Mouse (Mus musculus) layer of hippocampus, adult 9-10 months (tissue): ENCODE data around the gene Qtrt2.

Experiments used
- DNase-seq: peaks from one replicate; pipeline ENCODE4 v3.0.0; 2022; ENCODE audit warnings: low spot score

Qtrt2 gene

DNA sequence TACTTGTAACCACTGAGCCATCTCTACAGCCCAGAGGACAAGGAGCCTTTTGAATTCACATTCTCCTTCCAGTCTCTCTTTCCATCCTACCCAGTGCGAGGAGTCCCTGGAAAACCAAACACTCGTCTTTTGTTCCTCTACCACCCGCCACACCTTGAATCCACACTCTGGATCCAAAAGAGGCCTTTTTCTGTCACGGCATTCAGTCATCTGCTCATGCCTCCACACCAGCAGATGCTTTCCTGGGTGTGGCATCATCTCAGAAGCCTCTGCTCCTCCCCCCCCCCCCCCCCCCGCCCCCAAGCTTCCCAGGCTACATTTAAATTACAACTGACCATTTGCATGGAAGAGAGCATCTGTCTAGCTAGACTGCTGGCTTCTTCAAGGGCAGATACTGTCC, 110.3 kb downstream of the Qtrt2 start:
- no peak for DNase-seq

DNA sequence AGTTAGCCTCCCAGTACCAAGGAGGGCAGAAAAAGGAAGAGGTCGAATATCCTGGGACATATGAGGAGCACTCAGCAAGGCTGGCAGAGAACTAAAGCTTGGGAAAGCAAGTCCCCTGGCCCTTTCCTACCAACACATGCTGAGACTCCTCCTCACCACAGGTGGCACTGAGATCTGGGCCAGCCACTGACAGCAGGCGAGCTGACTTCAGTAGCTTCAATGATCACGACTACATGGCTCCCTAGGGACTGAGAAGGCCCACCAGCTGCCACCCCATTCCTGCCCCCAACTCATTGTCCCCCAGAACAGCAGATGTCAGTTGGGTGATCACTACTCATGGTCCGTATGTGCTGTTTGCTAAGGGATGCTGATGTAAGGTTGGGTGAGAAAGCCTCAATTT, 112.0 kb downstream of the Qtrt2 start:
- DNase-seq = no peak
